Mouse (Mus musculus): ENCODE measurements at regions not wholly inside any gene's neighbourhood (a gene's known extent, or its start where the extent isn't known, plus 50 kb on each side); places are given as distances from the start of the nearest gene placed in this dataset.

GRCm38 (mm10) chr7:83476861-83477260, 107.9 kb upstream of the Tmc3 start:
- DNase-seq (ENCODE audit: low spot score) = no peak

- DNase-seq (ENCODE audit: low spot score) = peak; percentile 11
Measured at GRCm38 (mm10) chr7:83477661-83478121, 107.0 kb upstream of the Tmc3 start.

GRCm38 (mm10) chr7:83481655-83482054, 103.1 kb upstream of the Tmc3 start:
- DNase-seq (ENCODE audit: low spot score) = no peak

DNA sequence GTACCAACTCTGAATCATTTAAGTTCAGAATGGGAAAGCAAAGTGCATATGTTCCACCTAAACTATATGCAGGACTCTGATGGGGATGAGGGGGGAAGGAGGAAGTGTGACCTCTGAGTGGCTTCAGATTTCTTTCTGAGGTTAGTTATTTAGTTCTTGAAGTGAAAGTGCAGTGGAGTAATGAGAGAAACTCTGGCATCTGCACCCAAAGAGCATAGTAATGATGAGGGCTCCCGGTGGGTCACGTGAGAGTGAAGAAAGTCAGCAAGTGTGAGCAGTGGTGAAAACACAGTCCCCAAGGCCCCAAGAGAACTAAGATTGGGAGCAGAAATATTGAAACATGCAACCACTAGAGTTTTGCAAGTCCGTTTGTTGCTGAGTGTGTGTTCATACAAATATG, 102.5 kb upstream of the Tmc3 start:
- DNase-seq (ENCODE audit: low spot score) = no peak

DNA sequence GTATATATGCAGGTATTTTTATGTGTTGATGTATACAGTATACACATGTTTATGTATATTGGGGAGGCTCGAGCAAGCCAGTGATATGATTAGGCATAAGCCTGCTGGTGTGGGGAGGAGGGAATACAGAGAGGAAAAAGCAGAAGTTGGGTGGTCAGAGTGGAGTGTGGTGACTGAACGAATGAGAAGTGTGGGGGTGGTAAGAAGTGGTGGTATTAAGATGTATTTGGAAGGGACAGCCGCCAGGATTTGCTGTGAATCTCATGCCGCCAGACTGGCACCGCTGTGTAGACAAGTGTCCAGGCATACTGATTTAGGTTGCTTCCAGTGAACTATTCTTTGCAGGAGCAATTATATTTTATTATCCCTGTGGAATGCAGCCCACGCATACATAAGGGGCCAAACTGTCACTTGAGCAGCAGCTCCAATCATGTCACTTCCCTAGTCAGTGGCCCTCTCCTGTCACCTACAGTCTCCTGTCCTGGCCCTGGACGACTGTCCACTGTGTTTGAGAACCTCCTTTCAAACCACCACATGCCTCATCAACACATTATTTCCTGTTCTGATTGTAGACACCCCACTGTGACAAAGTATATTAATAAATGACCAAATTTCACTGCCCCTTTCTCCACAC, 101.9 kb upstream of the Tmc3 start:
- no peak for DNase-seq (ENCODE audit: low spot score)

DNA sequence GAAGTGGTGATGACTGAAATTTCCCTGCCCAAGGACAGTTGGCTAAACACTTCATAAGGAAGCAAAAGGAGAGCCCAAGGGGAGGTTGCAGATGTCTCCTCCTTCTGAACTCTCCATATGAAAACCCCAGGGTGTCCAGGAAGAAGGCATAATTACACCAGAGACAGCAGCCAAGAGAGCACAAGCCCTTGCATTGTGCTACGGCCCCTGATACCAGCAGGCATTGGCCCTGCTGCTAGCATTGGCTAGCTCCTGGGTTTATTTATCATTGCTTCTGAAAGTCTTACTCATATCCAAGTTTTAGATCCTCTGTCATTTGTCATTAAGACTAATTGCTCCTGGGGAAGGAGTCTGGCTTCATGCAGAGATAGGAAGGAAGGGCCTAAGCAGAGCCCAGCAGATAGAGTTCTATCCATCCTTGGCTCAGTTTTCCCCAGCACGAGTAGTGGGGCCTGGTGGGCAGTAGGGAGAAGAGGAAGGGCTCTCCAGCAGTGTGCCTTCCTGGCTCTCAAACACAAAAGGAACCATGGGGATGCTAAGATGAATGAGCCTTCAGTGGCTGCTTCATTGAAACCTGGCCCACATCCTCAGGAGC, 98.5 kb upstream of the Tmc3 start:
- DNase-seq (ENCODE audit: low spot score) = no peak

DNA sequence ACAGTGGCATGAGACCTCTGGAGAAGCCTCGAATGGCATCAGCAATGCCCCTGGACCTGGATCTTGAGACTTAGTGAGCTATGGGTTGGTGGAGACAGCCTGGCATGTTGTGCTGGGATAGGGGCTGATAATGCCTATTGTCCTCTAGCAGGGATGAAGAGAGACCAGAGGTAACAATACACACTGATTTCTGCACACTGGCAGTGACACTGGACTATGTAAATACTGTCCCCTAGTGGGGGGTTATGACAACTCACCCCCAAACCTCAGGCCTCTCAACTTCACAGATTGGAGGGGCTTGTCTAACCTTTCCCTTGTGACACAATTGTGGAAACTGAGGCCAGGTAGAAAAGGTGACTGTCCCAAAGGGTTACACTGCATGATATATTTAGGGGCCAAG, 94.9 kb upstream of the Tmc3 start:
- DNase-seq (ENCODE audit: low spot score) = no peak

GRCm38 (mm10) chr7:83504996-83505645, 79.6 kb upstream of the Tmc3 start:
- DNase-seq (ENCODE audit: low spot score) = no peak

GRCm38 (mm10) chr7:83516295-83516694, 68.4 kb upstream of the Tmc3 start:
- DNase-seq (ENCODE audit: low spot score) = no peak

DNA sequence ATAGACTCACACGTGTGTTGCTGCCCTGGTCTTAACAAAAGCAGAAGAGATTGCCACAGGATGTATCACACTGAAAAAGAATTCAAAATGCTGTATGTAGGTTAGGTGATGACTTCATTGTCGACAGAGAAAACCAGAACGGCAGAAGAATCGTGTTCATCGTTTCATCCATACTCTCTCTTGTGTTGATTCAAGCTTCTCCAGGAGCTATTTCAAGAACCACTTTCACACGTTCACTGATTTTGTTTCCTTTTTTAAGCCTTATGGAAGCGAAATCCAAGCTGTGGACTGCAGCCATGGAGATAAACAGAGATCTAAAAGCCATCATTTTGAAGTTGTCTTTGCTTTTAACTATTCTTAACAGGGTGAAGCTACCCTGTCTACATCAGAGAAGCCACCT, 63.2 kb upstream of the Tmc3 start:
- no peak for DNase-seq (ENCODE audit: low spot score)

Measured in ovary, postnatal 36 days (tissue).